Mouse (Mus musculus): Measurements from ENCODE around the gene Tmem82. TPM values are rescaled to one million over a fixed set of nuclear protein-coding genes. Genes with fewer than 3 reads are reported as not detected.

Gene Tmem82
- total RNA-seq, 4 experiments from 2014 or later = 0.16 to 0.46 (median 0.31) TPM

DNA sequence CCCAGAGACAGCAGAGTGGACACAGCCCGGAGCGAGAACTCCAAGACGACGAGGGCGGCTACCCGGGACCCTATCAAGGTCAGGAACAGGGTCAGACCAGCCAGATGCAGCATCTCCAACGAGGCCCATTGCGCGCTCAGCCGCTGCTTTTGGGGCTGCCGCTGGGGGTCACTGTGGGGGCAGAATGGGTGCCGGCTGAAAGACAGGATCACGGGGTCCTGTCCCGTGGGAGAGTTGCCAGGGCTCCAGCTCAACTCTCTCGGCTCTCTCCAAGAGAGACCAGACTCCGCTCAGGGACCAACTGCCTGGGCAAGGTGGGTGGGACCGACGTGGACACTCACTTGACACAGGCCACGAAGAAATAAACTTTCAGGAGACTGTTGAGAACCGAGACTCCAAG is 1.1 kb downstream of the Tmem82 start:
- DNase-seq (ENCODE audit: low spot score in 2 of 2) = peak; percentile 39 to 56

DNA sequence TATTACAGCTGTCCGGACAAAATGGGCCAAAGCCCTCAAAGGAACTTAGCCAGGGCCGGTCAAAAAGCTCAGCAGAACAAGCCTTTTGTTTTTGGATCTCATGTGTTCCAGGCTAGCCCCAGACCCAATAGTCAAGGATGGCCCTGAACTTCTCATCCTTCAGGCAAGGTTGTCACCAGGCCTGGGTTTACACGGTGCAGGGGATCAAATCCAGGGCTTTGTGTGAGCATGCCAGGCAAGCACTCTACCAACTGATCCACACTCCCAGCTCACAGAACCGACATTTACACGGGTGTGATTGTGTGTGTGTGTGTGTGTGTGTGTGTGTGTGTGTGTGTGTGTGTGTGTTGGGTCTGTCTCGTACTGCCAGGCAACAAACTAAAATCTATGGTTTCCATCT is 1.6 kb downstream of the Tmem82 start:
- no peak for DNase-seq (ENCODE audit: low spot score in 2 of 2)

DNA sequence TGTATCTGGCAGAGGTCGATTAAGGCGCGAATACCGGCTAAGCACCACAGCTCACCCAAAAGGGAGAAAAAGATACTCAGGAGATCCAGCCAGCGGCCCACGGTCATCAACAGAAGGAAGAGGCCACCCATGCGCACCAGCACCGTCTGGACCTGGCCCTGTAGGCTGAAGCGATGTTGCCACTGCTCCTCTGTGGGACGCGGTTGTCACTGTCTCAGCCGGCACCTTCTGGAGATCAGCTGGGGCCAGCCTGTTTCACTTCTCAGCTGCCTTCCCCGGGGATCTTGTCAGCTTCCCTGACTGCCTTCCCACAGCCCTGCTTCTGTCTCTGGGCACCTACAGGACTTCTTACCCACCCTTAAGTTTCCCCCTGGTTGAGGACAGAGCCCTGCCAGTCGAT is 3.5 kb downstream of the Tmem82 start:
- DNase-seq (ENCODE audit: low spot score in 2 of 2) = no peak

DNA sequence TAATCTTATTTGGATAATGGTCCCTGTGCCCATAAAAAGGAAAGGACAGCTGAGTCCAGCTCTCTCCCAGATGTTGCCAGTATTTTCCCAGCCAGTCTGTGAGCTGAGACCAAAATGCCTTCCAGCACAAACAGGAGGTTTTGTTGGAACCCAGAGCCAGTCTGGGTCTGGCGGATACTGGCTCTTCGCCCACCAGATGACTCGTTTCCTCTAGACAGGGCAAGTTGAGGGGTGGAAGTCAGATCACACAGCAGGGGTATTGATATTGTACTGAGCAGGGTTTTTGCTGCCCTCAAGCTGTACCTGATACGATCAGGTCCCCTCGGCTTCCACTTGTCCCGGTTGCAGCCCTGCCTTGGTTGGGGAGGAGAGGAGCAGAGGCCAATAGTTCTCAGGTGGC is 8.9 kb downstream of the Tmem82 start:
- no peak for DNase-seq (ENCODE audit: low spot score in 2 of 2)

DNA sequence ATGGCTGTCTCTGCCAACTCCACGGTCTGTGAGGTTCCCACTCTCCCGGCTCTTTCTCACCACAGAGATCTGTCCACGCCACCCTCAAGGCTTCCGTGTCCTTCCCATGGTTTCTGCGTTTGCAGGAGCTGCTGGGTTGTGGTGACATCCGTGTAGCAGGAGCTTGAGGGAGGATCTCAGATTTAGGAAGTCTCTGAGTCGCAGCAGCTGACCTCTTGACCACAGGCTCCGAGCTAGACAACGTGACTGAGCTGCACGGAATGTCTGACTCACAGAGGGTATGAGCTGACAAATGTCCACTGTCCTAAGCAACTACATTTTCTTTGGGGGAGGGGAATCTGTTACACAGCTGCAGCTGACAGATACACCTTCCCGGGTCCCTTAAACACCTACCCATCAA is 12.6 kb downstream of the Tmem82 start, which contains the start of gene Fblim1:
Gene Fblim1, minus strand, starts transcription at position 236 of the 400 bp plus-strand sequence.
- DNase-seq (ENCODE audit: low spot score in 2 of 2) = no peak

DNA sequence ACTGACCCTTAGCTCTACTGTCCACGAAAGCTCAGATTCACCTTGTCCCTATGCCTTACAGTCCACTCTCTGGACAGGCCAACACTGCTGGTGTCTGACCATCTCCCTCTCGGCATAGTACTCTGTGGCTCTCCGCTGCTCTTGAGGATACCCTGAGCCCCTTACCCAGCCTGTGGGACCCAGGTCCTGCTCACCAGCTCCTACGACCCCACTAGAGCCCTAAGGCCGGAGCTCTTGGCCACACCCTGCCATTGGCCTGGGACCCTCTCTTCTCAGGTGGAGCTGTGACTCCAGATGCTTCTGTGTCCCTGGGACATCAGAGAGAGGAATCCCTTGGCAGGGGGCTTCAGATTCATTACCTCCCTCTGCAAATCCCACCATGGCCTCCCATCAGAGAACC is 13.0 kb downstream of the Tmem82 start:
- no peak for DNase-seq (ENCODE audit: low spot score in 2 of 2)

DNA sequence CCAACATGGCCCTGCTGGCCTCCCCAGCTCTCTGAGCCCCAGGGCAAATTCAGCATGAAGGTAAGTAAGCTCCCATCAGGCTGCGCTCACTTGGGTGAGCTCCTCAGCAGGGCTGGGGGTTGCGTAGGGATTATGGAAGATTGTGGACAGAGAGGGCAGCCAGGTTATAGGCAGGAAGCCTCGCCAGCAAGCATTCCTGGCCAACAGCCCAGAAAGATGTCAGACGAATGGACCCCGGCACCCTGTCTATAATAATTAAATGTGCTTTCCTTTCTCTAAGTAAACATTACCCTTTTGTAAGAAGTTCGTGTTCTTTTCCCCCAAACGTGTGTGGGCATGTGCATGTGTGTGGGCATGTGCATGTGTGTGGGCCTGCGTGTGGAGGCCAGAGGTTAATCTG is 13.9 kb downstream of the Tmem82 start:
- no peak for DNase-seq (ENCODE audit: low spot score in 2 of 2)

DNA sequence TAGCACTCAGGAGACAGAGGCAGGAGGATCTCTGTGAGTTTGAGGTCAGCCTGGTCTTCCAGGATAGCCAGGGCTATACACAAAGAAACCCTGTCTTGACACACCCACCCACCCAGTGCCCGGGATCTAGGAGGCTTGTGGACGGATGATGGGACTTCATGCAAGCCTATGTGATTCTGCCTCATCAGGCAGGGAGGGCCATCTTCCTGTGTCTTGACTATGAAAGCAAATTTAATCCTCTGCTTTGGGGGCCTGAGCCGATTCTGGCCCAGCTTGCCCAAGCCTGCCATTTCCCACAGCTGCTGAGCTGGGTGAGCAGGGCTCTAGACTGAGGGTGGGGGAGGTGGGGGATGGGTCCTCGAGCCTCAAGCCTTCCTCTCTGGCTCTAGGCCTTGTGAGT is 14.5 kb downstream of the Tmem82 start:
- no peak for DNase-seq (ENCODE audit: low spot score in 2 of 2)

DNA sequence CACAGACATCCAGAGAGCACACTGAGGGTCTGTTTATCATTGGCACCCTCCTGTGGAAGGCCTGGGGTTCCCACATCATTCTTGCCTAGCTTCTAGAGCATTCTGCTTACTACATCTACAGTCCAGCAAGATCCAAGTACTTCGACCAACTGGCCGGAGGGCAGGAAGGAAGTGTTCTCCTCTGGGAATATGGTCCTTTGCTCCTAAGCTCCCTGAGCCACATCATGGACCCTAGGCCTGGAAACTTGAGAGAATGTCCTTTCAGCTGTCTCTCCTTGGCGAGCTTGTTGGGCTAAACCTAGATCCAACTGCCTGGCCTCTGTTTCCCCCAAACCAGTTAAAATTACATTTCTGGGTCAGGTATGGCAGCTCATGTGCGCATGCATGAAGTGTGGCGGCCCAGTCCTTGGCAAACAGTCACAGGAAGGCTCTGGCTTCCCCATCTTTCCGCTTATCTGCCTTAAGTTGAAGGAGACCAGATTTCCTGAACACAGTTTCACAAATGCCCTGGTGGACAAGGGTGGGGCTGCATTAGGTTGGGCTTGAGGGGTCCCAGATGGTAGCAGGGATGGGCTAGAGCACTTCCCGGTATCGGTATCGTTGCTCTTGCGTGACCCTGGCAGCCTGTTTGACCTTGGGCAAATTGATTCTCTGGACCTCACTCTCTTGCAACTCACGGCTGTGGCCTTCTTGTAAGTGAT is 15.8 kb downstream of the Tmem82 start:
- no peak for DNase-seq (ENCODE audit: low spot score in 2 of 2)

DNA sequence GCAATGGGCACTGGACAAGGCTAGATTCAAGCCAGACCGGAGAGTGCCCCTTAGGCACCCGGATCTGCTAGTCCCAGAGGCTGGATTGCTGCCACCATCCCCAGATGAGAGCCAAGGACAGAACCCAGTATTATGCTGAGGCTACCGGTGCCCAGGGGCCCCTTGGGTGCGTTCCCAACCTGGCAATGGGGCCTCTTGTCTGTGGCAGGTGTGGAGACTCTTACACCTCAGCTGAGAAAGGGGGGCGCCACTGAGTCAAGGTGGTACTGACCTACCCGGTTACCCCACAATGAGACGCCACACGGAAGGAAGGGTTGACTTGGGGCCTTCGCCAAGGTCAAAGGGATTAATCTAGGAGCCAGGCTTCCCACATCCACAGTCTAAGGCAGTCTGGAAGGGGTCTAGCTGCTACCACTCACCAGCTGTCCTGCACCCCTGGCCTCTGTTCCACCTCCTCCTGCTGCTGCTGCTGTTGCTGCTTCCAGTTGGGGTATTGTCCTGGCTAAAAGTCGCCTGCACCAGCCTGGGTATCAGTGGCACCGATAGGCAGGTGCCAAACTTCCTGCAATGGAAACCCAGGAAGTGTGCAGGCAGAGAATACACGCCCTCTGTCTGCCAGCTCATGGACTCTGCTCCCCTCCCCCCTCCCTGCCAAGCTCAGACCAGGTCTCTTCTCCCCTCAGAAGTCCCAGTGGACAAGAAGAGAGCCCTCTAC is 17.1 kb downstream of the Tmem82 start:
- no peak for DNase-seq (ENCODE audit: low spot score in 2 of 2)

DNA sequence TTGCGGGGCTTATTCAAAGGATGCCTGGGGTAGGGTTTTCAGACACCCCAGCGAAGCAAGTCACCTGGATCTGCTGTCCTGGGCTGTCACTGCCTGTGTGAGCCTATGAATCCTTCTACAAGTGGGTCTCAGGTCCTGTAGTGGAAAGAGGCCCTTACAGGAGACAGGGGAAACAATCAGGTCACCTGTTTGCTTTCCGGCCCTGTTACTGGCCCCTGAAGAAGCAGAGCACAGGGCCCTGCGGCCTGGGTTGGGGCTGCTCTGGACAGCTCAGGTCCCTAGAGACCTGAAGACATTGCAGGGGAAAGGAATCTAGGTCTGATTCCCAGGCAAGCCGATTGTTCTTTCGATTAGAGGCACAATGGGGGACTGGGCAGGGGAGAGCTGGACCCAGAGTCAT is 18.1 kb downstream of the Tmem82 start:
- no peak for DNase-seq (ENCODE audit: low spot score in 2 of 2)

DNA sequence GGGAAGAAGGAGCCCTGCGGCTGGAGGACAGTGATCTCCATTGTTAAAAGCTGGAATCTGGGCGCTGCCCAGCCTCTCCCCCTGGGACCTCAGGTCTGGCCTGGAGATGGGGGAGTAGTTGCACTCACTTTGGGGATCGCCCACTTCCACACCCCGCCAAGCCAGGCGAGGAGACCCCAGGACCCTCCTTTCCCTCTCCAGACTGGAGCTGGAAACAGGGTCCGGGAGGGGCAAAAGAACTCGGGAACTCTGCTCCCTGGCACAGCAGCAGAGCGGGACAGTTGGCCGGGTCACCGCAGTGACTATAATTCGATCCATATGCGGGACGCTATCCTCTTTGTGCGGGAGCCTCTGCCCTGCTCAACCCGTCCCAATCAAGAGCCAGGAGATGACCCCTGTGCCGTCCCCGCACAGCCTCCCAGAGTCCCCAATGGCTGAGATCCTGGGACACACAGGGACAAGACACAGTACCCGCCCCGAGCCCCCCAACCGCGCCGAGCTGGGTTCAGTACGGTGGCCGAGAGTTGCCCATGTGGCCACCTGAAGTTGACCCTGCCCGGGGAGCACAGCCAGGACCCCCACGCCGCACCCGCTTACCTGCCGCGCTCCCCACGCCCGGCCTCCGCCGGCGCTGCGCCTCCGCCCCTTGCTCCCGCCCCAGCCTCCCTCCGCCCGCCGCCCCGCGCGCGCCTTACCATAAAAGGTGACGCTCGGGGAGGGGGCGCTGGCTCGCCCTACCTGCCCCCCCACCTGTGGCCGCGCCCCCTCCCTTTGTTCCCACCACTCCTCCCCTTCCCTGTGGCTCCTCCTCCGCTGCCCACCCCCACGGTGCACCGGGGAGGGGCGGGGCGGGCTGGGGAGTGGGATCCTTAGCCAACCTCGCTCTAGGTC is 18.9 kb downstream of the Tmem82 start:
- DNase-seq (ENCODE audit: low spot score in 2 of 2) = no peak

DNA sequence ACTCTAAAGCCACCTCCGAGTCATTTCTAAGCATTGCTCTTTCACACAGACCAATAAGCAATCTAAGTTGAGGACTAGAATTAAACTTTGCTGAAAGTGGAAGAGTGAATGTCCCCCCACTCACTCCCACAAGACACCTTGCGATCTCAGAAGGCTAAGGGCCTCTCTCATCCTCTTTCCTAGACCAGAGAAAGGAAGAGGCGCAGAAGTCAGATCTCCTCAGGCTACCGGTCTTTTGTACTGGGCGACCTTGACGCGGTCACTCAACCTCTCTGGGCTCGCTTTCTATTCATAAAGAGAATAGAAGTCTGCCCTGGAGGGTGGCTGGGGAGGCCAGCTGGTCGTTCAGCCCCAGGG is 19.6 kb downstream of the Tmem82 start:
- DNase-seq (ENCODE audit: low spot score in 2 of 2) = no peak

DNA sequence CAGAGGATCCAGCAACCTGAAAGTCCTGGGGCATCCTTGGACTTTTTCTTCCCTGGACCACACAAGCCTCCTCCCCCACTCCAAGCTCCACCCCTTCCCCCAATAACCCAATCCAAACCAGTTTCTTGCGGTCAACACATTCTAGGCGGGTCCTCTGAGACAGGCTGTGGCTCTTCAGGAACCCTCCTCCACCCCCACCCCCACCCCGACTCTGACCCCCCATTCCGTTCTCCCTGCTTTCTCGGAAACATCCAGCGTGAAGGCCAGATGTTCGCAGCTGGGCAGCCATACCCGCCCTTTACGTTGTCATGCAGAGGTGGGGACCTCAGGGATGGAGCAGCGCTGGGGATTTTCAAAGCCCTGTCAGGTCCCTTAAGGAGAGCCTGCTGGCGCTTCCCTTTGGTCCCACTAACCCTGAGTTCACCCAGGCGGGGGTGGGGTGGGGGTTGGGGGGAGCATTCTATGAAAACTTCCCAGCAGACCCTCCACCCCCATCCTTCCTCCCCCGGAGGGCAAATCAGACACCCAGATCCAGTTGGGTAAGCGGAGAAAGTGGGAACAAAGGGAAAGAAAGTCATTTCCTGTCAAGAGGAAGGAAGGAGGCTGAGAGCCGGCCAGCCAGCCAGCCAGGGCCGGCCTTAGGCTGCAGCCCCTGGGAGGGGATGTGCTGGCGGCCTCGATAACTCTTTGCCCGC is 20.1 kb downstream of the Tmem82 start:
- DNase-seq (ENCODE audit: low spot score in 2 of 2) = no peak

DNA sequence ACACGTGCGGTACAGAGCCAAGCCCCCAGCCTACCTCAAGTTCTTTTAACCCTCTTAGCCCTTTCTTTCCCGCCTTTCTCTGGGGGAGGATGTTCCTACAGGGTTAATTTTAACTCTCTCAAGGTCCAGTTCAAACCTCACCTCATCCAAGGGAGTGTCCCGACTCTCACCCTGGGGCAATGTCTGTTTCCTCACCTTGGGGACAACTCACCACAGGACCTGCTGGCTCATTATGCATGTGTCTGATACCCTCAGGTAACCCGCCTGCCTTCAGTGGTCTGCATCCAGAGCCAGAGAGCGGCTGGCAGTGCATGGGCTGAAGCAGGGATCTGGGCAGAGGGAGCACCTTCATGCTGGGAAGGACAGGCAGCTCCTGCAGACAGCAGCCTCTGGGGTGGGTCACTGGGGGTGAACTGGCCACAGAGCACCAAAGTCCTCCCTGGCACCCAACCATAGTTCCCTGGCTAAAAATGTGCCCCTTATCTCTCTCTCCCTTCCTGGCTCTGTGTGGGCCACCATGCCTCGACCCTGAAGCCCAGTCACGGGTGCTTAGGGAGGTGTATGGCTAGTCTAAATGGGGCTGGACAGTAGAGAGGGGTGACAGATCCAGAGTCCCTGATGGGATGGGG is 21.6 kb downstream of the Tmem82 start:
- DNase-seq (ENCODE audit: low spot score in 2 of 2) = no peak

DNA sequence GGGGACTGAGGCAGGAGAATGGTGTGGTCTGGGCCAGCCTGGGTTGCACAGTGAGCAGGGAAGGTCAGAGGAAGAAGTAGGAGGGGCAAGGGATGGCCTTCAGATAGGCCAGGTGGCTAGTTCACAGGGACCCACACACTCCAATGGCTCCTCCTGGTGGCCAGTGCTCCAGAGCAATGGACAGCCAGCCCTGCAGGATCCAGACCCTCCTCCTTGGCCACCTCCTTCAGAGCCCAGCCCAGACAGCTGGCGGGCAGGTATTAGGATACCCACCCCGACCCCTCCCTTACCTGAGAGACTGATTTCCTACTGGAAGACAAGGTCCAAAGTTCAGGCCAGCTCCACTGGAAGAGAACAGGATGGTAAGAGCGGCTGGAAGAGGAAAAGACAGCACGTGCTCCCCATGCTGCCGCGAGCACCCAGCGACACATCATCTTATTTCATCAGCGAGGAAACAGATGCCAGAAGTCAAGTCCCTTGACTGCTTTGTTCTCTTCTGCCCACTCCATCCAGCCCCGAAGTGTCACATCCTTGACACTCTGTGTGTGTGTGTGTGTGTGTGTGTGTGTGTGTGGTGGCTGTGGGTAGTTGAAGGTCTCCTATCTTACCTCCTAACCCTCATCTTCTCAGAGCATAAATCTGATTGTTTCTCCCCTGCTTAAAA is 22.7 kb downstream of the Tmem82 start:
- no peak for DNase-seq (ENCODE audit: low spot score in 2 of 2)

DNA sequence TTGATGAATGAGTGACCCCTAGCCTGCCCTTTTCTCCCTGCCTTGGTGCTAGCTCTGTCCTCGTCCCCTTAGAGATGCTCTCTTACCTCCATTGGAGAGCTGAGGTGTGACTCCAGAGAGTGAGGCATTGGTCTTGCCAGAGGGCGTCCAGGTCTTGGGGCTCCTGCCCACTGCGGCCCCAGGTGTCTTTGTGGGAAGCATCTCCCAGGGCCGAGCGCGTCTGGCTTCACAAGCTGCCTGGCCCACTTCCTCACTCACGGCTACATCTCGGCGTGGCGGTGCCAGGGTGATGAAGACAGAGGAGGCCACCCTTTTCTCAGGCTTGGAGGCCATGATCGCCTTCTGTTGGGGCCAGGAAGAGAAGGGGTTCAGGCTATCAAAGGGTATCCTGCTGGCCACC is 23.3 kb downstream of the Tmem82 start:
- no peak for DNase-seq (ENCODE audit: low spot score in 2 of 2)

DNA sequence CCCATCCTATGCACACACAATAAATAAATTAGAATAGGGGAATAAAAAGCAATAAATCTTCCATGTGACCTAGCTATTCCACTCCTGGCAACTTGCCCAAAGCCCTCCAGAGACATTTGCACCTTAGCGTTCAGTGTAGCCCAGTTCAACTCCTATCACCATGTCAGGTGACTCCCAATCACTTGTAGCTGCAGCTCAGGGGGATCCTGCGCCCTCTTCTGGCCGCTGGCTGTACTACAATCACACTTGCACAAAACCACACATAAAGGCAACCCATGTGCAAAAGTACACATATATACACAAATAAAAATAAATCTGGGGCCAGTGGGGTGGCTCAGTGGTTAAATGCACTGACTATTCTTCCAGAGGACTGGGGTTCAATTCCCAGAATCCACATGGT is 26.9 kb downstream of the Tmem82 start:
- no peak for DNase-seq (ENCODE audit: low spot score in 2 of 2)

DNA sequence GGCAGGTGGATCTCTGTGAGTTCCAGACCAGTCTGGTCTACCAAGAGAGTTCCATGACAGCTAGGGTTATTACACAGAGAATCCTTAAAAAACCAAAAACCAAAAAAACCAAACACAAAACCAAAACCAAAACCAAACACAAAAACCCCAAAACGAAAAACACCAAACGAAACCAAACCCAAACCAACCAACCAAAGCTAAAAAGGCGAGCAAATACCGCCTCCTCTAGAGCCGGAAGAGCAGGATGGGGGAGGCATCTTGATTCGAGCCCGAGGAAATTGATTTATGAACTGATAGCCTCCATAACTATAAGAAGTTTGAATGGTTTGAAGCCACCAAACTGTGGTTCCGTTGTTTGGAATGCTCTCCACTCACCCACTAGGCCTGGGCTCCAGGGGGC is 34.5 kb downstream of the Tmem82 start:
- no peak for DNase-seq (ENCODE audit: low spot score in 2 of 2)

DNA sequence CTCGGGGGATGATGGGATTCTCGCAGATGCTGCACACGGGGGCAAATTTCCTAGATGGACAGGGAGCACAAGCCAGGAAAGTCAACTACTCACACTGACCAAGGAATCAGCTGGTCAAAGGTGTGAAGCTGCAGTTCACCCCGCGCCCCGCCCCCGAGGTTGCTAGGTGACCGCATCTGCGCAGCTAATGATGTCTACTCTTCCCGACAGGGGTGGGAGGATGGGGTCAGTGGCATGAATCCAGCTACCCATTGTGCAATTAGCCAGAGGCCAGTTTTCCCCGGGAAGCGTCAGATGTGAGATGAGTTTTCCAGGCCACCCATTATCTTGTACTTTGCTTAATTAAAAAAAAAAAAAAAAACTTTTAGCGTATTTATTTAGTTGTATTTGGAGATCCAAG is 37.4 kb downstream of the Tmem82 start:
- DNase-seq (ENCODE audit: low spot score in 2 of 2) = no peak

DNA sequence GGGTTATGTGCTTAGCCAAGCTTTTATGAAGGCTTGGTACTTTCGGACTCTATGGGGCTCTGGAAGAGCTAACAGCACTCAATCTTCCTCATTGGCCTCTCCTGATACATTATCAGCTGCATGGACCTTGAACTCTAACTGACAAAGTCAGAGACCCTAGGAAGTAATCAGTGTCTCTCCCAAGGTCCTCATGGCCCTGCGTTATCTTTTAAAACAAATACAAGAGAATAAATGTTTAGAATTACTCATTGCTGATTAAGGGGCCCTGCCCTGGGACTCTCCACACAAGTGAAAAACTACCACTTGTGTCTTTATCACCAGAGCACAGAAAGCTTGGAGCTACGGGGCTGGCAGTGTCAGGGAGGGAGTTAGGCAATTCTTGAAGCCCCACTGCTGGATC is 39.6 kb downstream of the Tmem82 start:
- DNase-seq (ENCODE audit: low spot score in 2 of 2) = no peak
